Mouse (Mus musculus) spleen, embryonic (tissue): ENCODE results near the gene Olfr741.

Source experiments
- CTCF ChIA-PET: fragments of 350-600 bp; sonication (Branson Sonifier 250); formaldehyde crosslinking; loops from one replicate; lab custom pipeline; 2022; lab: Charles Lee

Olfr741 gene

DNA sequence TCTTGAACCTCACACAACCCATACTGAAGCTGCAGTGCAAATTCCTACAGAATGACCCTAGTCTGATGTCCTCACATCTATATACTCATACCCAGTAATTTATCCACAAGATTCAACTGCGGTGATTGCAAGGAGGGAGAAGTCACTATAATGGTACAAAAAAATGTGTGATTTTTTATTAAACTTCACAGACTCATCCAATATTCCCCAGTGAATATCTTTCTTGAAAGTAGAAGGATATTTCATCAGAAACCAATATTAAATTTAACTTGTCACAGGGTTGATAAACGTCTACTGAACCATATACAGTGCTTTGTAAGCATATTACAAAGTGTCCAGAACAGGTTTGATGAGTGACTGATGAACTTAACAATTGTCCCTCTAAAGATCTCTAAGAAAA, at the start of gene Olfr741:
TSS of gene Olfr741 (plus strand) at position 301 of the 400 bp plus-strand sequence.
- CTCF ChIA-PET, result no interaction called here

DNA sequence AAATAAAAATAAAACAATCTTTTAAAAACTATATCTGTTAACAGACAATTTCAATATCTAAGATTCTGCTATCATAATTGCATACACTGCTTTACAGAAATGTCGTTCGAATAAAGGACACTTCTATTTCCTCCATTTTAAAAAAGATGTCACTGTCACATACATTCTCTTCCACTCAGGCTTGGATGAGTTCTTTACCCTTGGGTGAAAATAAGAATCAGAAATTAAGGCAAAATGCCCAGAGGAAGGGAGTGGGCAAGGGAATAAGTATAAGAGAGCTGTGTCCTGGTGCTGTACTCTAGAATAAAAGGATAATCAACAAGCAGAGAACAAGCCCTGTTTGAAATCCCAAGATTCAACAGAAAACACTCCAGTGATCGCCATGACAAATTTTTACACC, 27.3 kb upstream of the Olfr741 start, which contains the start of gene Olfr740:
TSS of gene Olfr740 (plus strand) at position 301 of the 400 bp plus-strand sequence.
- CTCF ChIA-PET, result no interaction called here

DNA sequence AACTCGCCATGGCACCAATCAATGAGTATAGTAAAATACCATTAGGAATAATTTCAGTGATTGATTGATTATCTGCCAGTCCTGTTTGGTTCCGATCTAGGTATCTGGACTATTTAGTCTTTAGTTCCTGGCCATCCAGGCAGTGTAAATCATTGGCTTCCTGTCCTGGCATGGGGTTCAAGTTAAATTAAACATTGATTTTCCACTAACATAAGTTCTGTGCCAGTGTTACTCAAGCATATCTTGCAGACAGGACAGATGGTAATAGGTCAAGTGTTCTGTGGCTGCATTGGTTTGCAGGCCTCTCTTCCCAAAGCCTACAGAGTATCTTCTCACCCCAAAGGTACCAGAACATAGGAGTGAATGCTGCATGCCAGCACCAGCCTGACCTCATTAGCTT, 5.9 kb downstream of the Olfr741 start:
- CTCF ChIA-PET, result no interaction called here

DNA sequence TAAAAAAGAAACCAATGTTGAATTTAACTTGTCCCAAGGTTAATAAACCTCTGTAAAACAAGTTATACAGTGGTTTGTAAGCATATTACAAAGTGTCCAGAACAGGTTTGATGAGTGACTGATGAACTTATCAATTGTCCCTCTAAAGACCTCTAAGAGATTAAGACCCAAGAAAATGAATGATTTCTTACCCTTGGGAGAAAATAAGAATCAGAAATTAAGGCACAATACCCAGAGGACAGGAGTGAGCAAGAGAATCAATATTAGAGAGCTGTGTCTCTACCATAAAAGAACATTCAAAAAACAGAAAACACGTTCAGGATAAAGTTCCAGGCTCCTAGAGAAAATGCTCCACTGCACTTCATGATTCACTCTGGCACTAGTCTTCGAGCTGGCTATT, 30.8 kb downstream of the Olfr741 start, which contains the start of gene Olfr742:
TSS of gene Olfr742 (plus strand) at position 301 of the 400 bp plus-strand sequence.
- CTCF ChIA-PET, result no interaction called here

DNA sequence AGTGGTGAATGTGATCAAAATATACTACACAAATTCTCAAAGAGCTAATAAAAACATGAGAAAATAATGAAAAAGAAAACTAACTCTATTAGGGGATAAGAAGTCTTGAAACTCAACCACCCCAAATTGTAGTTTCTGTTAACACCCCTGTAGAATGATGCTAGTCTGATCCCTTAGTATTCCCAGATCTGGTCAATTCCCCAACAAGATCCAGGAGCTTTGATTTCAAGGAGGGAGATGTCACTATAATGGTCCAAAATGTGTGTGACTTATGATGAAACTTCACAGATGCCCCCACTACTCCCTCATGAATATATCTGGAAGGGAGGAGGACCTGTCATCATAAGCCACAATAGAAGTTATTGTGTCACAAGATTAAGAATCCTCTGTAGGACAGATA, 49.0 kb downstream of the Olfr741 start, which contains the start of gene Olfr743:
TSS of gene Olfr743 (plus strand) at position 301 of the 400 bp plus-strand sequence.
- CTCF ChIA-PET, result no interaction called here
